In the genomic region with DNA sequence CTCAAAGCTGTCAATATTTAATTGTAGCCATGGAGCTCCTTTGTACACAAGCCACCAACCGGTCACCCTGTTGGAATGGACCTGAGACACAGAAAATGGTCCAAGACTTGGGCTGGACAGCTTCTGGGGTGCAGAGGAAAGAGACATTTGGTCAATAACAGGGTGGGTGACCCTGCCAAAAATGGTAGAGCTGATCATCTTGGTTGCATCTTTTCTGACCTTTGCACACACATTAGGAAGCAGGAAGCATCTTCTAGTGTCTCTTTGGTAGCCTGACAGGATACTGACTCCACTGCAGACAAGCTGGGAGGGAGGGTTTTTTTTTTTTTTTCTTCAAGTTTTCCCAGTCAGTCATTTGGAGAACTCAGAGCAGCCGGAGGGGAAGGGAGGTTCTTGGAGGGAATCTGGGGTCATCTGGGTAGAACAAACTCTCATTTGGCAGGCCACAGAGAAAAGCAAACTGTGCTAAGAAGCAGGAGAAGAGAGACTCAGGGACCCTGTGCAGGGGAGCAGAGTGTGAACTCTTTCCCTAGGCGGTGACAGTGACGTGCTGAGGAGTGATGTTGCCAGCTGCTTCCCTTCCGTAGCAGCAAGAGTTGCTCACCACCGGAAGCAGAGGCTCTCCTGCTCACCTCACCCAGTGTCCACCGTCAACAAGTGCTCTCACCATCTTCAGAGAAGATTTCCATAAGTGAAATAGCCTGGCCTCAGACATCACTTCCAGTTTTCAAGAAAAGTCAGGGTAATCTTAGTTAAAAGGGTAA, we compare ENCODE assay signal across 11 mouse cellular contexts.
DNase-seq lines count a peak whose midpoint lies in the region; ATAC-seq and TF ChIP-seq lines count a peak whose summit lies in the region.
"Had no signal": no experiment of that assay in that cellular context is flagged by ENCODE, and none has a peak within 500 bp of the region (broad histone marks: within the 10 kb centered on the region; RNA-seq: fewer than 3 reads in every experiment).

No protein-coding gene starts in this region.

- H3K4me2 ChIP-seq in lung, embryonic 14.5 days = no peak overlapping the region
- H3K4me2 ChIP-seq in lung, postnatal 0 days (replicated peaks; ENCODE audit: low read depth, low read length) = no peak overlapping the region
- H3K4me2 ChIP-seq: forebrain, embryonic 15.5 days; limb, embryonic 15.5 days had no signal

- H3K36me3 ChIP-seq in lung, embryonic 14.5 days (ENCODE audit: insufficient read depth) = no peaks in the 10 kb centered on the region
- H3K36me3 ChIP-seq in lung, postnatal 0 days (ENCODE audit: insufficient read depth, low read length) = no peaks in the 10 kb centered on the region
- H3K36me3 ChIP-seq: forebrain, embryonic 15.5 days; limb, embryonic 15.5 days had no signal

- H3K4me1 ChIP-seq in lung, embryonic 14.5 days (ENCODE audit: insufficient read depth) = peaks cover 8% of the 10 kb centered on the region; the same call in 1 of the 2 replicates
- H3K4me1 ChIP-seq in lung, adult 2 months (ENCODE audit: control insufficient read depth, insufficient read depth, low read length) = peaks cover 25% of the 10 kb centered on the region
- H3K4me1 ChIP-seq in lung, postnatal 0 days (ENCODE audit: insufficient read depth, low read depth, low read length) = no peaks in the 10 kb centered on the region
- H3K4me1 ChIP-seq: forebrain, embryonic 15.5 days had no signal

- TF ChIP-seq CTCF in lung, embryonic 14.5 days (IDR thresholded peaks at IDR 0.05; ENCODE audit: low read depth) = no peak
- no peak for TF ChIP-seq CTCF in lung, adult 2 months (IDR thresholded peaks at IDR 0.05; ENCODE audit: insufficient read depth, low read length)
- no peak for TF ChIP-seq CTCF in lung, postnatal 0 days (IDR thresholded peaks at IDR 0.05)

- no peak overlapping the region for H3K9ac ChIP-seq in lung, embryonic 14.5 days
- no peak overlapping the region for H3K9ac ChIP-seq in lung, postnatal 0 days (replicated peaks; ENCODE audit: low read depth)
- H3K9ac ChIP-seq: forebrain, embryonic 15.5 days; limb, embryonic 15.5 days had no signal

- peak; percentile 38; the same call in 1 of the 2 replicates for ATAC-seq in lung, embryonic 14.5 days (ENCODE audit: insufficient read depth)
- peak; percentile 69 for ATAC-seq in lung, postnatal 0 days
- ATAC-seq: forebrain, embryonic 15.5 days had no signal

- TF ChIP-seq POLR2A in lung, adult 2 months (IDR thresholded peaks at IDR 0.05; ENCODE audit: borderline replicate concordance, extremely low read depth, low read depth, low read length) = no peak

- WGBS in lung, embryonic 14.5 days = 10% methylated on average over 7 of the region's 7 CpGs
- 6% methylated on average over 7 of the region's 7 CpGs for WGBS in lung, adult 2 months
- WGBS in lung, postnatal 0 days = 15% methylated on average over 7 of the region's 7 CpGs

- TF ChIP-seq EP300 in lung, postnatal 0 days (IDR thresholded peaks at IDR 0.05) = 0 out of 2 replicates have a peak, but pooled peaks have one; percentile 10

- no peaks in the 10 kb centered on the region for H3K27me3 ChIP-seq in lung, embryonic 14.5 days (ENCODE audit: insufficient read depth, low read length)
- no peaks in the 10 kb centered on the region for H3K27me3 ChIP-seq in lung, postnatal 0 days (replicated peaks; ENCODE audit: insufficient read depth, low read length)
- H3K27me3 ChIP-seq: forebrain, embryonic 15.5 days; limb, embryonic 15.5 days had no signal

- H3K27ac ChIP-seq in lung, embryonic 14.5 days (ENCODE audit: low read depth) = peak overlapping the region; percentile 47; the same call in 1 of the 2 replicates
- H3K27ac ChIP-seq in lung, postnatal 0 days (ENCODE audit: low read length) = peak overlapping the region; percentile 51
- H3K27ac ChIP-seq: forebrain, embryonic 15.5 days; limb, embryonic 15.5 days had no signal

- H3K9me3 ChIP-seq in lung, embryonic 14.5 days (ENCODE audit: low read depth, low read length) = no peaks in the 10 kb centered on the region
- H3K9me3 ChIP-seq in lung, postnatal 0 days (ENCODE audit: low read length) = no peaks in the 10 kb centered on the region
- H3K9me3 ChIP-seq: forebrain, embryonic 15.5 days; limb, embryonic 15.5 days had no signal

- peak; percentile 64 for DNase-seq in lung, embryonic 14.5 days
- DNase-seq in lung, adult 2 months = no peak
- DNase-seq in gastrocnemius, postnatal 25 days = peak; percentile 71
- peak; percentile 79 for DNase-seq in lung, postnatal 0 days (ENCODE audit: low spot score)
- peak; percentile 39 to 64 for DNase-seq in thymus, postnatal 36 days
- no peak for DNase-seq in layer of hippocampus, postnatal 14 days (ENCODE audit: low spot score in 2 of 2)
- no peak for DNase-seq in right cerebral cortex, postnatal 36 days (ENCODE audit: low spot score in 2 of 2)
- no peak for DNase-seq in c-Kit-positive CD71-positive TER-119-positive erythroid progenitor cells, embryonic 14.5 days (ENCODE audit: low spot score)
- DNase-seq: right cerebral cortex, postnatal 4 days had no signal

- no peak overlapping the region for H3K4me3 ChIP-seq in lung, embryonic 14.5 days (ENCODE audit: low read depth, low read length)
- H3K4me3 ChIP-seq in lung, adult 2 months (replicated peaks; ENCODE audit: extremely low read depth, low read depth, low read length) = no peak overlapping the region
- H3K4me3 ChIP-seq in lung, postnatal 0 days (ENCODE audit: low read depth, low read length) = no peak overlapping the region
- H3K4me3 ChIP-seq: forebrain, embryonic 15.5 days; limb, embryonic 15.5 days had no signal

Comparison
In these comparisons a context has a peak if more than half of its experiments do, and no peak if none do; other contexts are left out.
1. DNase-seq: peak in lung, embryonic 14.5 days (single experiment), gastrocnemius, postnatal 25 days (single experiment), lung, postnatal 0 days (single experiment) and thymus, postnatal 36 days (2 of 2); none in lung, adult 2 months (single experiment), layer of hippocampus, postnatal 14 days (0 of 2), right cerebral cortex, postnatal 36 days (0 of 2) and c-Kit-positive CD71-positive TER-119-positive erythroid progenitor cells, embryonic 14.5 days (single experiment).